Mouse (Mus musculus): ENCODE data around the gene Asic2.

DNA sequence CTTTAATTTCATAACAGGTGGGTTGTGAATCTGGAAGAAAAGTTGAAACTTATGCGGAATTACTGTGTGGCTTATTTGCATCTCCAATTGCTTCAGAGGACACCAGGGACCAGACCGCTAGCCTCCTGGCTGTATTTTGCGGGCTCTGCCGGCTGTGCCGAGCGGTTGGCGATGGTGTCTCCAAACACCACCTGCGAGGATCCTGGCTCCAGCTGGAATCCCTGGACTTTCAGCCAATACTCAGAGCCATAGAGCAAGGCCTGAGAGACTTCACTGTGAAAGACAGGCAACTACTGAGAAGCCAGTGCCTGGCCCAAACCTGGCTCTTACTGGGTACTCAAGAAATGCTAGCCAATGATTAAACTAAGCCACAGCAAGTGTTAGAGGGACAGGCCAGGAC, 953.5 kb downstream of the Asic2 start:
- TF ChIP-seq CTCF (conservative IDR thresholded peaks at IDR 0.05; ENCODE audit: insufficient read depth, insufficient read length, low read depth, low read length) (no peak), POLR2A (IDR thresholded peaks at IDR 0.05; ENCODE audit: low read depth, low read length) (no peak)
